Mouse (Mus musculus): ENCODE measurements at regions not wholly inside any gene's neighbourhood (a gene's known extent, or its start where the extent isn't known, plus 50 kb on each side); places are given as distances from the start of the nearest gene placed in this dataset.

GRCm38 (mm10) chr7:110679916-110680315 lies 52.5 kb downstream of the Adm start:
- H3K27ac ChIP-seq (ENCODE audit: insufficient read depth, low read length): no peak overlapping the region
- TF ChIP-seq CTCF (IDR thresholded peaks at IDR 0.05; ENCODE audit: borderline replicate concordance, insufficient read depth, low read length) (no peak), POLR2A (IDR thresholded peaks at IDR 0.05; ENCODE audit: low read depth, low read length) (no peak)
- no peaks in the 10 kb centered on the region for H3K4me1 ChIP-seq (ENCODE audit: control insufficient read depth, insufficient read depth, low read length)
- H3K4me3 ChIP-seq (ENCODE audit: insufficient read depth, low read length): no peak overlapping the region

GRCm38 (mm10) chr7:110682911-110683310 lies 55.5 kb downstream of the Adm start:
- Histone ChIP-seq H3K4me1 (ENCODE audit: control insufficient read depth, insufficient read depth, low read length) (no peaks in the 10 kb centered on the region), H3K4me3 (ENCODE audit: insufficient read depth, low read length) (no peak overlapping the region), H3K27ac (ENCODE audit: insufficient read depth, low read length) (no peak overlapping the region)
- TF ChIP-seq CTCF (IDR thresholded peaks at IDR 0.05; ENCODE audit: borderline replicate concordance, insufficient read depth, low read length): no peak
- no peak for TF ChIP-seq POLR2A (IDR thresholded peaks at IDR 0.05; ENCODE audit: low read depth, low read length)

GRCm38 (mm10) chr7:110688884-110689681 lies 61.6 kb downstream of the Adm start:
- H3K4me3 ChIP-seq (ENCODE audit: insufficient read depth, low read length): no peak overlapping the region
- no peak overlapping the region for H3K27ac ChIP-seq (ENCODE audit: insufficient read depth, low read length)
- TF ChIP-seq CTCF (IDR thresholded peaks at IDR 0.05; ENCODE audit: borderline replicate concordance, insufficient read depth, low read length) (no peak), POLR2A (IDR thresholded peaks at IDR 0.05; ENCODE audit: low read depth, low read length) (no peak)
- no peaks in the 10 kb centered on the region; the same call in 1 of the 2 replicates for H3K4me1 ChIP-seq (ENCODE audit: control insufficient read depth, insufficient read depth, low read length)

- H3K4me1 ChIP-seq (ENCODE audit: control insufficient read depth, insufficient read depth, low read length): no peaks in the 10 kb centered on the region; the same call in 1 of the 2 replicates
- H3K27ac ChIP-seq (ENCODE audit: insufficient read depth, low read length): no peak overlapping the region
- no peak for TF ChIP-seq POLR2A (IDR thresholded peaks at IDR 0.05; ENCODE audit: low read depth, low read length)
- no peak for TF ChIP-seq CTCF (IDR thresholded peaks at IDR 0.05; ENCODE audit: borderline replicate concordance, insufficient read depth, low read length)
- no peak overlapping the region for H3K4me3 ChIP-seq (ENCODE audit: insufficient read depth, low read length)
Observed at GRCm38 (mm10) chr7:110690241-110690640, 62.8 kb downstream of the Adm start.

GRCm38 (mm10) chr7:110690856-110691255 lies 63.4 kb downstream of the Adm start:
- H3K27ac ChIP-seq (ENCODE audit: insufficient read depth, low read length): no peak overlapping the region
- H3K4me1 ChIP-seq (ENCODE audit: control insufficient read depth, insufficient read depth, low read length): peaks cover 4% of the 10 kb centered on the region
- H3K4me3 ChIP-seq (ENCODE audit: insufficient read depth, low read length): no peak overlapping the region
- TF ChIP-seq POLR2A (IDR thresholded peaks at IDR 0.05; ENCODE audit: low read depth, low read length): no peak
- no peak for TF ChIP-seq CTCF (IDR thresholded peaks at IDR 0.05; ENCODE audit: borderline replicate concordance, insufficient read depth, low read length)

GRCm38 (mm10) chr7:110694262-110694661 lies 66.8 kb downstream of the Adm start:
- TF ChIP-seq POLR2A (IDR thresholded peaks at IDR 0.05; ENCODE audit: low read depth, low read length) (no peak), CTCF (IDR thresholded peaks at IDR 0.05; ENCODE audit: borderline replicate concordance, insufficient read depth, low read length) (no peak)
- no peak overlapping the region for H3K27ac ChIP-seq (ENCODE audit: insufficient read depth, low read length)
- no peak overlapping the region for H3K4me3 ChIP-seq (ENCODE audit: insufficient read depth, low read length)
- H3K4me1 ChIP-seq (ENCODE audit: control insufficient read depth, insufficient read depth, low read length): peaks cover 10% of the 10 kb centered on the region

GRCm38 (mm10) chr7:110695729-110696128 lies 68.3 kb downstream of the Adm start:
- Histone ChIP-seq H3K4me1 (ENCODE audit: control insufficient read depth, insufficient read depth, low read length) (peaks cover 10% of the 10 kb centered on the region), H3K4me3 (ENCODE audit: insufficient read depth, low read length) (no peak overlapping the region), H3K27ac (ENCODE audit: insufficient read depth, low read length) (no peak overlapping the region)
- no peak for TF ChIP-seq POLR2A (IDR thresholded peaks at IDR 0.05; ENCODE audit: low read depth, low read length)
- TF ChIP-seq CTCF (IDR thresholded peaks at IDR 0.05; ENCODE audit: borderline replicate concordance, insufficient read depth, low read length): no peak

- TF ChIP-seq CTCF (IDR thresholded peaks at IDR 0.05; ENCODE audit: borderline replicate concordance, insufficient read depth, low read length) (no peak), POLR2A (IDR thresholded peaks at IDR 0.05; ENCODE audit: low read depth, low read length) (no peak)
- Histone ChIP-seq H3K4me1 (ENCODE audit: control insufficient read depth, insufficient read depth, low read length) (peaks cover 16% of the 10 kb centered on the region; the same call in 1 of the 2 replicates), H3K4me3 (ENCODE audit: insufficient read depth, low read length) (no peak overlapping the region), H3K27ac (ENCODE audit: insufficient read depth, low read length) (no peak overlapping the region)
Observed at GRCm38 (mm10) chr7:110698211-110699153, 69.5 kb upstream of the Ampd3 start.

- TF ChIP-seq POLR2A (IDR thresholded peaks at IDR 0.05; ENCODE audit: low read depth, low read length) (no peak), CTCF (IDR thresholded peaks at IDR 0.05; ENCODE audit: borderline replicate concordance, insufficient read depth, low read length) (no peak)
- Histone ChIP-seq H3K27ac (ENCODE audit: insufficient read depth, low read length) (no peak overlapping the region), H3K4me3 (ENCODE audit: insufficient read depth, low read length) (no peak overlapping the region), H3K4me1 (ENCODE audit: control insufficient read depth, insufficient read depth, low read length) (peaks cover 16% of the 10 kb centered on the region; the same call in 1 of the 2 replicates)
Observed at GRCm38 (mm10) chr7:110699596-110699995, 68.4 kb upstream of the Ampd3 start.
